Mouse (Mus musculus) gonadal fat pad, adult 2 months (tissue): ENCODE measurements around the gene Numbl. TPM values are rescaled to one million over a fixed set of nuclear protein-coding genes. Genes with fewer than 3 reads are reported as not detected.

Source experiments
- DNase-seq: peaks from one replicate; pipeline ENCODE4 v3.0.0-alpha.2; 2012; ENCODE audit warnings: low read depth
- polyA plus RNA-seq: library from polyadenylated mRNA; depleted of rRNA; stranded (reverse); fragments of >200 nt; gene quantifications from 2 replicates; pipeline ENCODE4 v1.2.3, GENCODE M21; 2012

Gene Numbl
- polyA plus RNA-seq, 1 experiment, result 22.4 TPM

GRCm38 (mm10) chr7:27295956-27296355 is 37.7 kb downstream of the Numbl start:
- no peak for DNase-seq

- DNase-seq, result no peak
Observed at GRCm38 (mm10) chr7:27296518-27296917, 38.3 kb downstream of the Numbl start.

DNA sequence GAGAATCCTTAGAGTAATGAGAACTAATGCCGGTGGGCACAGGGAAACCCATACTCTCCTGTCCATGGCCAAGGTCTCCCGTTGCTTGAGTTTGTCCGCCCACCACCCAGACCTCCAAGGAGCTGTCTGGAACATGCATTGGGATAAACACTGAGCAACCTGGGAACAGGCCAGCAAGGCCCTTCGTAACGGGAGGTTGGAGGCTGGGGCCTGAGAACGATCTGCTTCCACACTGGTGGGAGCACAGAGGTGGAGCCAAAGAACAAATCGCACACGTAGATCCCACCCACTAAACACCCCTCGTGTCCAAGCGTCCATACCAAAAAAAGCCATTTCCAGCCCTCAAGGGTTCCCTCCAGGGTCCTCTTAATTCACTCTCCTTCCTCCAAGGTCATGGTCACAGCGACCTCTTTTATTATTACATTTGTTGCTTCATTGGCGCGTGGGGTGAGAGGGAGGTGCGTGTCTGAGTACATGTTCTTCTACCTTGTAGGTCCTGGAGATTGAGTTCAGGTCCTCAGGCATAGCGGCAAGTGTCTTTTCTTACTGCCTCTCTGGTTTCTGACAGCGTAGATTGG is 39.9 kb downstream of the Numbl start:
- no peak for DNase-seq

DNA sequence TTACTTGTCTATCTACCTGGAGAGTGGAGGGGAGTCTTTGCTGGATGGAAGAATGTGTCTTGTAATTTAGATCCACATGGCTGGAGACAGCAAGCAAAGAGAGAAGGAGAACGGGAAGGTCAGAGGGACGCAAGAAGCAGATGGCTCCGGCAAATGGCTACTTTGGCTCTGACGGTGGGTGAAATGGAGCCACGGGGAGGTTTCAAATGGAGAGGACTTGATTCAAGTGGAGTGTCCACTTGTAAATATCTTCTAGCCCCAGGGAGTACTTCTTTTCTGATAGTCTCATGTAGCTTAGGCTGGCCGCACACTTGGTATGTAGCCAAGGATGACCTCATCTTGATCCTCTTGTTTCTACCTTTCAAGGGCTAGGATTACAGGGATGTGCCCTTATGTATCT is 40.6 kb downstream of the Numbl start:
- no peak for DNase-seq

DNA sequence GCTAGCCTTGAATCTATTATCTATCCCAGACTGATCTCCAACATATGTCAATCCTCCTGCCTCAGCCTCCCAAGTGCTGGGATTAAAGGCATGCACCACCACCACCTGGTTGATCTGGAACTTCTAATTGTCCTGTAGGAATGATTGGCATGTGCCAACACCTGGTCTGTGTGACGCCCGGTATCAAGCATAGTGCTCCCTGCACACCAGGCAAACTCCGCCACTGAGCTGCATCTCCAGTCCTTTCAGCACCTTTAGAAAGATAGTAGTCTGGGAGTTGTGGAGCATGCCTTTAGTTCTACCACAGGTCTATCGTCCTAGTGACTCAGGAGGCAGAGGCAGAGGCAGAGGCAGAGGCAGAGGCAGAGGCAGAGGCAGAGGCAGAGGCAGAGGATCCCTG is 42.1 kb downstream of the Numbl start:
- DNase-seq, result no peak

GRCm38 (mm10) chr7:27300801-27301200 is 42.6 kb downstream of the Numbl start:
- DNase-seq, result no peak

DNA sequence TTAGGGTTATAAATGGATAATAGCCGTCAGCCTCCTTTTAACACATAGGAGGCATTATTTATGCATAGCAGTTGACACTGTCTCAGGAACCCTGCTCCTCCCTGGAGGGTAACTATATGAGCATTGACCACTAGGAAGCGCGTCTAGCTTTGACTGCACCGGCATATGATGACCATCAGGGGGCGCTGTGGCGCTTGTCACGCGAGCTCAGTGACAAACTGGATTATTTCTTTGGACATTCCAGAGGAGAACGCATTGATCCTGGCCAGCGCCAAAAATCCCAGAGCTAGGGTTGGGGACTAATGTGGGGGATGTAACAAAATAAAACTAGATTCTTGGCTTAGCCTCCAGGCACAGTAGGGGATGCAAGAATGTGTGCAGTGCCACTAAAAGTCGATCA is 43.9 kb downstream of the Numbl start:
- DNase-seq, result no peak

- DNase-seq, result no peak
Observed at GRCm38 (mm10) chr7:27305091-27305730, 47.0 kb downstream of the Numbl start.

- no peak for DNase-seq
Observed at GRCm38 (mm10) chr7:27306161-27307160, 48.2 kb downstream of the Numbl start.

- no peak for DNase-seq
Observed at GRCm38 (mm10) chr7:27307551-27307950, 49.3 kb downstream of the Numbl start.

GRCm38 (mm10) chr7:27308821-27309549 is 50.8 kb downstream of the Numbl start:
- no peak for DNase-seq

DNA sequence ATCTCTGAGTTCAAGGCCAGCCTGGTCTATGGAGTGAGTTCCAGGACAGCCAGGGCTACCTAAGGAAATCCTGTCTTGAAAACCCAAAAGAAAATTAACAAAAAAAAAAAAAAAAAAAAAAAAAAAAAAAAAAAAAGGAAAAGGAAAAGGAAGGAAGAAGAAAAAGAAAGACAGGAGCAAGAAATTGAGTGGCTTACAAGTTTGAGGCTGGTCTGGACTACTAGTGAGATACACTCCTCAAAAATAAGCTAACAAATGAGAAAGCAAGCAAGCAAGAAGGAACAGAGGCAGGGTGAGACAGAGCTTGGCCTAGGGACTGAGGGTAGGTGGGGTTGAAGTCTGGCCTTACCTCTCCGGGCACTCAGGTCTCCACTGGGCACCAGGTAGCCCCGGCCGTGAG is 51.6 kb downstream of the Numbl start:
- DNase-seq, result no peak

- no peak for DNase-seq
Observed at GRCm38 (mm10) chr7:27310306-27310705, 52.1 kb downstream of the Numbl start.

DNA sequence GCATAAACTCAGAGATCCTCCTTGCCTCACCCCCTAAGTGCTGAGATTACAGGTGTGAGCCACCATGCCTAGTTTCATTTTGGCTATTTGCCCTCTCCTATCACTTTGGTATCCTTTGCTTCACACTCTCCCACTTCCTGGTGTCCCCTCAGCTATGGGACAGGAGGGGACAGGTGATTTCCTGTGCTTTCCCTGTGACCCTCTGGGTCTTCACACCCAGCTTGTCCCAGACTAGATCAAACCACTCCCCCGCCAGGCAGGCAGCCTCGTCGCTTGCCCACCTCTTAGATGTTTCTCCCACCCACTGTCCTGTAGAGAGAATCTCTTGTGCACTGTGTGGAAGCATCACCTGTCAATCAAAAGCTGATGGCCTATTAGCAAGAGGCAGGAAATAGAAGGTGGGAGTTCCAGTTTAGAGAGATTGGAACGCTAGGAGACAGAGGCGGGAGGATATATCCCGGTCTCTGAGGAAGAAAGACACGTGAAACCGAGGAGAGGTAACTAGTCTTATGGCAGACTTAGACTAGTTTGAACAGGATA is 52.8 kb downstream of the Numbl start:
- no peak for DNase-seq

DNA sequence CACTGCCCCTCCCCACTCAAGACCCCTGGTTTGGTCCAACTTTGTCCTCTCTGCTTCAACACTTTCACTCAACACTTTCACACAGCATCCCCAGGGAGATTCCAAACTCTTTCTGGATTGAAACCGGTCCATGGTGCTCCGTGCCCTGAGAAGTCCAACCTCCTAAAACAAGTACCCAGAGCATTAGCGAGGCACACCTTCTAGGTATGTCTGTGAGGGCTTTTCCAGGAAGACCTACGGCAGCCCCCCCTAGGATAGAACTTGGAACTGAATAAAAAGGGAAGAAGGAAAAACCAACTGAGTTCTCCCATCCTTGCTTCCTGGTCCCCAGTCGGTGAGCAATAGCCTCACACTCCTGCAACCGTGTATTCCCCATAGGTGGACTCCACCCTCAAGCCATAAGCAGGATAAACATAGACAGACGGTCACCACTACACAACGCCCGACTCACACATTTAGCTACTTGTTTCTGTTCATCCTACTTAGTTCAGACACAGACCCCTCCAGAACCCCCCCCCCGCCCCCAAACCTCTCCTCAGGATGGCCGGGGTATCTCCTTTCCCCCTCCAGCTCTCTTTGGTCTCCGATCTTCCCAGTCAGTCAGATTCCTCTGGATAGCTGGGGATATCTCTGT is 53.5 kb downstream of the Numbl start:
- DNase-seq, result no peak

DNA sequence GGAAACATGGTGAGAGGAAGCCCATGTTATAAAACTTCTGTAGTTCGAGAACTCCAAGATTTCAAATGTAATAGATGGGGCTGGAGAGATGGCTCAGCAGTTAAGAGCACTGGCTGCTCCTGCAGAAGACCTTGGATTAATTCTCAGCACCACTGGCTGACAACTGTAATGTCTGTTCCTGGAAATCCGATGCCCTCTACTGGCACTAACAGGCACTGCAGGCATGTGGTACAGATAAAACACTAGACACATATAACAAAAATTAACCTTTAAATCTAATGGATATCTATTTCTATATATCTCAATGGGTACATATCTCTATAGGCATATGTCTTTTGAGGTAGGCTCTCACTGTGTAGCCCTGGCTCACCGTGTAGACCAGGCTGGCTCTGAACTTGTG is 56.2 kb downstream of the Numbl start:
- no peak for DNase-seq

DNA sequence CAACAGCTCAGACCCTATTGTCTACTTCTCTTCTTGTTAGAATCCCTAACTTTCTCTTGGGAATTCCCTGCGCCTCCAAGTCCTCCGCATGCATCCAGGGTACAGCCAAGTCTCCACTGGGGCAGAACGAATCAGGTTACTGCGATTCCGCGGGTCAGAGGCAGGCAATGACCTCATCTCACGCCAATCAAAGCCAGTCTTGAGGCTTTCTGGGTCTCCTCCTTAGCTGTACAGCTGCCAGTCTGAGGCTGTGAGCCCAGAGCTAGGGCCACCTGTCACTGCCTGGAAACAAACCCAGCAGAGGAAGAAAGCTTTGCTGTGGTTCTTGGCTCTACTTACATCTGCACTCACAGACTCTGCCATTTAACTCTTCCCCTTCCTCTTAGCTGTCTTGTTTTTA is 57.7 kb downstream of the Numbl start:
- no peak for DNase-seq

DNA sequence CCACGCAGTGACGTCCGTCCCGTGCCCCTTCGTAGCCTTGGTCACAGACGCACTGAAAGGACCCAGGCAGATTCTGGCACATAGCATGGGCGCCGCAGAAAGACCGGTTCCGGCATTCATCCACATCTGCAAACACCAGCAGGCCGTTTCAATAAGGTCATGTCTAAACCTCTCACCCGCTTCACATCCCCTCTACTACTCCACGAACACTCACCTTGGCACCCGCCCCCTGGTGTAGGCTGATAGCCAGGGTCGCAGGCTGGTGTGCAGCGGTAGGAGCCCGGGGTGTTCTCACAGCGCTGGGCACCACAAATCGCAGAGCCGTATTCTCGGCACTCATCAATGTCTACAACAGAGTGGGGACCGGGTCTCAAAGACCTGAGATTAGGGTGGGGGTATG is 61.2 kb downstream of the Numbl start:
- DNase-seq, result no peak

- no peak for DNase-seq
Observed at GRCm38 (mm10) chr7:27322291-27322690, 64.1 kb downstream of the Numbl start.

GRCm38 (mm10) chr7:27323001-27323400 is 64.8 kb downstream of the Numbl start:
- DNase-seq, result no peak

- no peak for DNase-seq
Observed at GRCm38 (mm10) chr7:27324161-27324560, 65.9 kb downstream of the Numbl start.
